ENCODE assay signal across 8 mouse cellular contexts in genomic region chr9:47910501-47910906, GRCm38 (mm10).
DNase-seq lines count a peak whose midpoint lies in the region; ATAC-seq lines count a peak whose summit lies in the region.
"Had no signal": no experiment of that assay in that cellular context is flagged by ENCODE, and none has a peak within 500 bp of the region (broad histone marks: within the 10 kb centered on the region; RNA-seq: fewer than 3 reads in every experiment).

No protein-coding gene starts in this region.

- peak; percentile 65 to 74 for DNase-seq in left cerebral cortex, postnatal 14 days (ENCODE audit: low spot score in 2 of 2)
- peak; percentile 47 for DNase-seq in right cerebral cortex, adult 18-20 months
- no peak for DNase-seq in spleen, postnatal 10 days (ENCODE audit: low spot score in 2 of 2)
- no peak for DNase-seq in lung, postnatal 4 days

- ATAC-seq in forebrain, embryonic 12.5 days (ENCODE audit: low FRiP score): peak; percentile 91
- peak; percentile 90 for ATAC-seq in hindbrain, embryonic 12.5 days (ENCODE audit: low FRiP score)
- no peak for ATAC-seq in intestine, embryonic 16.5 days
- ATAC-seq: Patski had no signal

- no peak overlapping the region for H3K9ac ChIP-seq in forebrain, embryonic 12.5 days
- H3K9ac ChIP-seq in hindbrain, embryonic 12.5 days: no peak overlapping the region
- no peak overlapping the region for H3K9ac ChIP-seq in intestine, embryonic 16.5 days (ENCODE audit: low read depth, low read length)

- WGBS in forebrain, embryonic 12.5 days: 20% methylated on average over 6 of the region's 6 CpGs
- 24% methylated on average over 6 of the region's 6 CpGs for WGBS in hindbrain, embryonic 12.5 days
- 24% methylated on average over 6 of the region's 6 CpGs for WGBS in intestine, embryonic 16.5 days

- peaks cover 81% of the 10 kb centered on the region for H3K27me3 ChIP-seq in forebrain, embryonic 12.5 days
- H3K27me3 ChIP-seq in hindbrain, embryonic 12.5 days: peaks cover 34% of the 10 kb centered on the region
- H3K27me3 ChIP-seq in intestine, embryonic 16.5 days (replicated peaks; ENCODE audit: control insufficient read depth, insufficient read depth, low read length): no peaks in the 10 kb centered on the region

- H3K4me1 ChIP-seq in forebrain, embryonic 12.5 days: peaks cover 26% of the 10 kb centered on the region
- H3K4me1 ChIP-seq in hindbrain, embryonic 12.5 days: peaks cover 18% of the 10 kb centered on the region
- no peaks in the 10 kb centered on the region for H3K4me1 ChIP-seq in intestine, embryonic 16.5 days (ENCODE audit: control insufficient read depth, insufficient read depth, low read length)

- H3K4me3 ChIP-seq in forebrain, embryonic 12.5 days (replicated peaks): no peak overlapping the region
- H3K4me3 ChIP-seq in hindbrain, embryonic 12.5 days: no peak overlapping the region
- no peak overlapping the region for H3K4me3 ChIP-seq in intestine, embryonic 16.5 days (ENCODE audit: low read length)

- no peaks in the 10 kb centered on the region for H3K36me3 ChIP-seq in forebrain, embryonic 12.5 days (replicated peaks)
- H3K36me3 ChIP-seq in hindbrain, embryonic 12.5 days: no peaks in the 10 kb centered on the region
- H3K36me3 ChIP-seq in intestine, embryonic 16.5 days (ENCODE audit: control insufficient read depth, insufficient read depth, low read length): no peaks in the 10 kb centered on the region

- intact Hi-C loops in left cerebral cortex, postnatal 14 days (cut with DNase I): no loop called here

- H3K27ac ChIP-seq in forebrain, embryonic 12.5 days: peak overlapping the region; percentile 81
- H3K27ac ChIP-seq in hindbrain, embryonic 12.5 days: peak overlapping the region; percentile 81
- no peak overlapping the region for H3K27ac ChIP-seq in intestine, embryonic 16.5 days (ENCODE audit: low read length)

- H3K9me3 ChIP-seq in forebrain, embryonic 12.5 days: no peaks in the 10 kb centered on the region
- no peaks in the 10 kb centered on the region for H3K9me3 ChIP-seq in hindbrain, embryonic 12.5 days (replicated peaks)
- no peaks in the 10 kb centered on the region for H3K9me3 ChIP-seq in intestine, embryonic 16.5 days (ENCODE audit: control insufficient read depth, low read length)

- H3K4me2 ChIP-seq in forebrain, embryonic 12.5 days: 0 out of 2 replicates have a peak overlapping the region, but pooled peaks have one; percentile 2
- 0 out of 2 replicates have a peak overlapping the region, but pooled peaks have one; percentile 0 for H3K4me2 ChIP-seq in hindbrain, embryonic 12.5 days (replicated peaks)
- no peak overlapping the region for H3K4me2 ChIP-seq in intestine, embryonic 16.5 days (ENCODE audit: low read depth, low read length)

Comparison
In these comparisons a context has a peak if more than half of its experiments do, and no peak if none do; other contexts are left out.
1. DNase-seq: peak in left cerebral cortex, postnatal 14 days (2 of 2) and right cerebral cortex, adult 18-20 months (single experiment); none in spleen, postnatal 10 days (0 of 2) and lung, postnatal 4 days (0 of 2).